Mouse (Mus musculus): ENCODE measurements around the gene Fgd2. TPM values are rescaled to one million over a fixed set of nuclear protein-coding genes. Genes with fewer than 3 reads are reported as not detected.

The Fgd2 gene
- polyA plus RNA-seq, 1 experiment from 2014 or later, result 8.9 TPM

DNA sequence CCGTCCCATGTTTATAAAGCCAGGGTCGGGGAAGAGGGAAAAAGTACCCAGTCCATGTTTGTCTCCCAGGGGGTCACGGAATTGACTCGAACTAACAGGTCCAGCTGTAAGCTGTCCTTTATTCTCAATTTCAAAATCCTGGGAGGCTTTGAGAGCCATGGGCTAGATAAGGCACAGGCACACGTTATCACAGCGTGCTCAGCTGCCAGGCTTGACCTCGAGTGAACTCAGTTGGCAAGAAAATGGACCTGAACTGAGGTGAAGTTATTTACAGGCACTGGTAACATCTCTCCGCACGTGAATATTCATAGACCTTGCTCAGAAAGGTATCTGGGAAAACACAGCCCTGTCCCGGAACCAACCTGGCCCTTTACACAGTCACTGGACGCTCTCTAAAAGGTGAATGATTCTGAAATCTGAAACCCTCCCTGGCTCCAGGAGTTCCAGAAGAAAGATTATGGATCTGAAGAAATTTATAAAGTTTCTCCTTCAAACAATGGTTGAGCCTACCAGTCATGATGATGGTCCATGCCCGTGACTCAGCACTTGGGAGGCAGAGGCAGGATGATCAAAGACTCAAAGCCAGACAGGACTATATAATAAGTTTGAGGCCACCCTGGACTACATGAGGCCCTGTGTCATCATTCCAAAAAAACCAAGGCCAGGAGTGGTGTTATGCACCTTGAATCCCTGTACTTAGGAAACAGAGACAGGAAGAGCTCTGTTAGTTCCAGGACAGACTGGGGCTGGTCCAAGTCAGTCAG lies 59.4 kb downstream of the Fgd2 start:
- DNase-seq, result peak; percentile 55
- WGBS (ENCODE audit: insufficient replicate concordance), result 59% methylated on average over 12 of the region's 12 CpGs

GRCm38 (mm10) chr17:29421319-29421718 lies 60.6 kb downstream of the Fgd2 start:
- H3K9me3 ChIP-seq (ENCODE audit: low read length), result no peaks in the 10 kb centered on the region
- H3K36me3 ChIP-seq (replicated peaks; ENCODE audit: insufficient read depth, low read length), result no peaks in the 10 kb centered on the region
- H3K27ac ChIP-seq (ENCODE audit: low read depth), result no peak overlapping the region
- DNase-seq, result no peak
- WGBS (ENCODE audit: insufficient replicate concordance), result 78% methylated on average over 3 of the region's 3 CpGs
- H3K27me3 ChIP-seq (ENCODE audit: insufficient read depth, low read length), result 0 out of 2 replicates have a peak, but pooled peaks cover 1% of the 10 kb centered on the region
- TF ChIP-seq EP300 (IDR thresholded peaks at IDR 0.05; ENCODE audit: low read depth), result no peak
- peak; percentile 36 for TF ChIP-seq CTCF (IDR thresholded peaks at IDR 0.05; ENCODE audit: low read depth)
- H3K4me3 ChIP-seq (ENCODE audit: low read depth, low read length), result no peak overlapping the region
- no peak overlapping the region for H3K4me2 ChIP-seq (ENCODE audit: low read depth, low read length)
- H3K9ac ChIP-seq (replicated peaks), result no peak overlapping the region
- no peak for ATAC-seq
- H3K4me1 ChIP-seq (ENCODE audit: insufficient read depth), result peaks cover 30% of the 10 kb centered on the region

More for the DNA sequence above, 59.4 kb downstream of the Fgd2 start:
- ATAC-seq, result peak; percentile 65
- H3K27ac ChIP-seq (ENCODE audit: low read depth), result peak overlapping the region; percentile 35; the same call in 1 of the 2 replicates
- H3K9me3 ChIP-seq (ENCODE audit: low read length), result no peaks in the 10 kb centered on the region
- H3K4me2 ChIP-seq (ENCODE audit: low read depth, low read length), result peak overlapping the region; percentile 40
- no peak overlapping the region for H3K4me3 ChIP-seq (ENCODE audit: low read depth, low read length)
- H3K36me3 ChIP-seq (replicated peaks; ENCODE audit: insufficient read depth, low read length), result no peaks in the 10 kb centered on the region
- H3K4me1 ChIP-seq (ENCODE audit: insufficient read depth), result peaks cover 36% of the 10 kb centered on the region
- H3K9ac ChIP-seq (replicated peaks), result no peak overlapping the region
- 0 out of 2 replicates have a peak, but pooled peaks cover 8% of the 10 kb centered on the region for H3K27me3 ChIP-seq (ENCODE audit: insufficient read depth, low read length)
- no peak for TF ChIP-seq CTCF (IDR thresholded peaks at IDR 0.05; ENCODE audit: low read depth)
- TF ChIP-seq EP300 (IDR thresholded peaks at IDR 0.05; ENCODE audit: low read depth), result peak; percentile 84

GRCm38 (mm10) chr17:29422337-29422736 lies 61.6 kb downstream of the Fgd2 start:
- no peaks in the 10 kb centered on the region for H3K36me3 ChIP-seq (replicated peaks; ENCODE audit: insufficient read depth, low read length)
- TF ChIP-seq CTCF (IDR thresholded peaks at IDR 0.05; ENCODE audit: low read depth) (peak; percentile 61), EP300 (IDR thresholded peaks at IDR 0.05; ENCODE audit: low read depth) (no peak)
- H3K27me3 ChIP-seq (ENCODE audit: insufficient read depth, low read length), result no peaks in the 10 kb centered on the region
- DNase-seq (no peak), ATAC-seq (no peak)
- H3K9ac ChIP-seq (replicated peaks), result no peak overlapping the region
- WGBS (ENCODE audit: insufficient replicate concordance), result 87% methylated on average over 6 of the region's 6 CpGs
- no peak overlapping the region for H3K27ac ChIP-seq (ENCODE audit: low read depth)
- H3K4me2 ChIP-seq (ENCODE audit: low read depth, low read length), result no peak overlapping the region
- no peak overlapping the region for H3K4me3 ChIP-seq (ENCODE audit: low read depth, low read length)
- H3K4me1 ChIP-seq (ENCODE audit: insufficient read depth), result peaks cover 29% of the 10 kb centered on the region
- H3K9me3 ChIP-seq (ENCODE audit: low read length), result no peaks in the 10 kb centered on the region

GRCm38 (mm10) chr17:29422912-29423504 lies 62.3 kb downstream of the Fgd2 start:
- 0 out of 2 replicates have a peak overlapping the region, but pooled peaks have one; percentile 29 for H3K27ac ChIP-seq (ENCODE audit: low read depth)
- WGBS (ENCODE audit: insufficient replicate concordance), result 72% methylated on average over 8 of the region's 8 CpGs

DNA sequence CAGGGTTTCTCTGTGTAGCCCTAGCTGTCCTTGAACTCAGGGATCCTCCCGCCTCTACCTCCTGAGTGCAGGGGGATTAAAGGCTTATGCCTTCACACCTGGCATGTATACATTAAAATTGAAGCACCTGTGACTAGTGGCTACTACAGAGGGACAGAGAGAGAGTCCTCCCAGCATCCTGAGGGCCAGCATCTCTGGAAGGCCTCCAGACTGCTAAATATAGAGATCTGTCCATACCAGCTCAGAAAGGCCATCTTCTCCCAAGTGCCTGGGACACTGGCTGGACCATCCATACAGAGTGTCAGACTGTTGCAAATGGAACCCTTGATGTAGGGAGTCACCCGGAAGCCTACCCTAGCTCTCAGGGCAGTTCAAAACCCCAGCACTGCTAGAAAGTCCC lies 63.3 kb downstream of the Fgd2 start:
- ATAC-seq (no peak), DNase-seq (no peak)
- Histone ChIP-seq H3K27me3 (ENCODE audit: insufficient read depth, low read length) (no peaks in the 10 kb centered on the region), H3K27ac (ENCODE audit: low read depth) (no peak overlapping the region), H3K9ac (replicated peaks) (no peak overlapping the region), H3K36me3 (replicated peaks; ENCODE audit: insufficient read depth, low read length) (no peaks in the 10 kb centered on the region), H3K4me1 (ENCODE audit: insufficient read depth) (peaks cover 28% of the 10 kb centered on the region), H3K9me3 (ENCODE audit: low read length) (no peaks in the 10 kb centered on the region), H3K4me2 (ENCODE audit: low read depth, low read length) (no peak overlapping the region), H3K4me3 (ENCODE audit: low read depth, low read length) (no peak overlapping the region)
- 90% methylated on average over 2 of the region's 2 CpGs for WGBS (ENCODE audit: insufficient replicate concordance)
- TF ChIP-seq CTCF (IDR thresholded peaks at IDR 0.05; ENCODE audit: low read depth), result no peak
- no peak for TF ChIP-seq EP300 (IDR thresholded peaks at IDR 0.05; ENCODE audit: low read depth)

More at GRCm38 (mm10) chr17:29422912-29423504, 62.3 kb downstream of the Fgd2 start:
- no peak overlapping the region for H3K4me3 ChIP-seq (ENCODE audit: low read depth, low read length)
- no peaks in the 10 kb centered on the region for H3K27me3 ChIP-seq (ENCODE audit: insufficient read depth, low read length)
- ATAC-seq (peak; percentile 69), DNase-seq (no peak)
- H3K4me1 ChIP-seq (ENCODE audit: insufficient read depth), result peaks cover 29% of the 10 kb centered on the region
- H3K9me3 ChIP-seq (ENCODE audit: low read length), result no peaks in the 10 kb centered on the region
- H3K9ac ChIP-seq (replicated peaks), result no peak overlapping the region
- H3K4me2 ChIP-seq (ENCODE audit: low read depth, low read length), result no peak overlapping the region
- TF ChIP-seq CTCF (IDR thresholded peaks at IDR 0.05; ENCODE audit: low read depth) (no peak), EP300 (IDR thresholded peaks at IDR 0.05; ENCODE audit: low read depth) (no peak)
- H3K36me3 ChIP-seq (replicated peaks; ENCODE audit: insufficient read depth, low read length), result no peaks in the 10 kb centered on the region

DNA sequence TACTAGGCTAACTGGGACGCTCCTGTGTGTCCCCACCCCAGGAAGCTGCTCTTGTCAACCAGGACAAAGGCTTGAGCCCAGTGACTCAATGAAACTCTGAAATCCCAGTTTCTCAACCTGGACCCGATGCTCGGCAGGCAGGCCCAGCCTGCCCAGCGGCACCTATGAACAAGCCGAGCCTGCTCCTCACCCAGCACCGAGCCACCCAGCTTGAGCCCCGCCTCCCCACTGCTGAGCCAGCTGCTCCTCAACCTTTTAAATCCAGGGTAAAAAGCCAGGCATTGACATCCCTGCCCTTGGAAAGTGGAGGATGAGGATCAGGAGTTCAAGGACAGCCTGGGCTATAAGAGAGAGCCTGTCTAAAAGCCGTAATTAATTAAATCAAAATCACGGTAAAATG lies 64.6 kb downstream of the Fgd2 start:
- WGBS (ENCODE audit: insufficient replicate concordance), result 84% methylated on average over 9 of the region's 9 CpGs
- ATAC-seq (no peak), DNase-seq (no peak)
- peaks cover 14% of the 10 kb centered on the region for H3K4me1 ChIP-seq (ENCODE audit: insufficient read depth)
- no peak overlapping the region for H3K9ac ChIP-seq (replicated peaks)
- H3K4me2 ChIP-seq (ENCODE audit: low read depth, low read length), result no peak overlapping the region
- H3K27ac ChIP-seq (ENCODE audit: low read depth), result no peak overlapping the region
- no peak overlapping the region for H3K4me3 ChIP-seq (ENCODE audit: low read depth, low read length)
- no peaks in the 10 kb centered on the region for H3K36me3 ChIP-seq (replicated peaks; ENCODE audit: insufficient read depth, low read length)
- no peaks in the 10 kb centered on the region for H3K27me3 ChIP-seq (ENCODE audit: insufficient read depth, low read length)
- H3K9me3 ChIP-seq (ENCODE audit: low read length), result no peaks in the 10 kb centered on the region
- TF ChIP-seq EP300 (IDR thresholded peaks at IDR 0.05; ENCODE audit: low read depth), result no peak
- TF ChIP-seq CTCF (IDR thresholded peaks at IDR 0.05; ENCODE audit: low read depth), result no peak

All from liver, postnatal 0 days (tissue).